Mouse (Mus musculus): ENCODE results near the gene Ntn3. TPM values are rescaled to one million over a fixed set of nuclear protein-coding genes. Genes with fewer than 3 reads are reported as not detected.

Gene Ntn3
- total RNA-seq, 4 experiments from 2014 or later, result 1.7 to 4.2 (median 2.9) TPM

Small RNA genes within 50 kb of the gene (microRNA-seq; reads per million reads assigned to microRNA genes)
- gene Mir5134, result 0.17 to 1.1 reads per million in 2 experiments
- 0 reads per million in 2 experiments for gene Mir6965

Other genes starting within 250 kb of the Ntn3 start
- gene Prss30, start 229.0 kb downstream of the Ntn3 start, total RNA-seq (2022), result under 1 TPM in 3 of 4 experiments, not detected in 1; 0.19 to 0.41 (median 0.31) TPM
- gene Prss22, start 211.4 kb downstream of the Ntn3 start, total RNA-seq (2022), result not detected
- gene Prss27, start 171.4 kb downstream of the Ntn3 start, total RNA-seq (2022), result under 1 TPM in 1 of 4 experiments, not detected in 3; 0.70 TPM
- gene Kctd5, start 136.0 kb downstream of the Ntn3 start, total RNA-seq (2022), result 10 to 100 TPM; 13.7 to 17.7 (median 15.1) TPM
- gene Pdpk1, start 58.6 kb downstream of the Ntn3 start, total RNA-seq (2022), result 10 to 100 TPM; 46.0 to 63.6 (median 61.9) TPM
- 10 to 100 TPM; 39.3 to 64.9 (median 50.3) TPM for gene Amdhd2, start 45.8 kb downstream of the Ntn3 start, total RNA-seq (2022)
- gene Atp6v0c, start 39.8 kb downstream of the Ntn3 start, total RNA-seq (2022), result 100 to 1,000 TPM; 416 to 520 (median 442) TPM
- gene Tbc1d24, start 4.0 kb downstream of the Ntn3 start, total RNA-seq (2022), result 10 to 100 TPM; 18.8 to 24.3 (median 23.8) TPM
- 1 to 10 TPM; 6.1 to 9.8 (median 7.6) TPM for gene Tedc2, start 11.3 kb upstream of the Ntn3 start, total RNA-seq (2022)
- 1 to 10 TPM; 1.9 to 3.6 (median 2.7) TPM for gene Ccnf, start 42.0 kb upstream of the Ntn3 start, total RNA-seq (2022)
- gene Abca17, start 141.5 kb upstream of the Ntn3 start, total RNA-seq (2022), result under 1 TPM in 3 of 4 experiments, not detected in 1; 0.09 to 0.12 (median 0.11) TPM
- gene Abca3, start 142.4 kb upstream of the Ntn3 start, total RNA-seq (2022), result 10 to 100 TPM; 28.4 to 43.3 (median 35.8) TPM
- gene Rnps1, start 205.0 kb upstream of the Ntn3 start, total RNA-seq (2022), result 10 to 100 TPM; 62.8 to 84.3 (median 75.4) TPM
- 100 to 1,000 TPM; 142 to 242 (median 189) TPM for gene Eci1, start 217.1 kb upstream of the Ntn3 start, total RNA-seq (2022)
- 1 to 10 TPM; 2.3 to 7.2 (median 3.5) TPM for gene Dnase1l2, start 233.6 kb upstream of the Ntn3 start, total RNA-seq (2022)